ENCODE assay signal across 8 mouse cellular contexts in the genomic region with DNA sequence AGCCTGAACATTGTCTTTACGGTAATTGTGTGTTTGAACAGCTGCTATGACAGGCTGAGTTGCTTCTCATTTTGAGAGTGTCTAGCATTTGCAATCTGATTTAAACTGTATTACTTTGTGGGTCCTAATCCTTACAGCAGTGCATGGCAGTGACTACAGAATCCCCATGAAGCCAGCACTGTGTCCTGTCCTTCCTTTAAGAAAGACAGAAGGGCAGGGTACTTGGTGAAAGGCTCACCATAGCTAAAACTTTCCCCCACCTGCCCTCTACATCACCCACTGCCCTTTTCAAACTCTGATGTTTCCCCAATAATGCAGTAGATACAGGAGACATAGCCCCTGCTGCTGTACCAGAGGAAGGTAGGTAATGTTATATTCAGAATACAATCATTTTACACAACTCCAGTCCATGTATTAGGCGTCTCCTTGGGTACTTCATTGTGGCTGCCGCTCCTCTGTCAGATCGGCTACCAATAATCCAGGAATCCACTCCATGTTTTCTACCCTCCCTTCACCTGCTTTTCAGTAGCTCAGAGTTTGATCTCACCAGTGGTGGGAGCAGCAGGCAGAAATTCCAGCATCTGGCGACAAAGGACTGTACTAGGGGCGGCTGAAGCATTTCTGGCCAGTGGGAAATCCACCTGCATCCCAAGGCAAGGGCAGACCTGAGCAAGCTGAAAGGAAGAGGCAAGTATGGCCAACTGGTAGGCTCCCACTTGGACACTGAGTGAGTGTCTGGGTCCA.
DNase-seq lines count a peak whose midpoint lies in the region; ATAC-seq and TF ChIP-seq lines count a peak whose summit lies in the region.

No protein-coding gene starts in this region.

- DNase-seq in adrenal gland, adult 2 months, result peak; percentile 29
- no peak for DNase-seq in adrenal gland, adult 18-20 months (ENCODE audit: low spot score in 2 of 2)
- peak; percentile 91 for DNase-seq in ES-E14 (ENCODE audit: low read depth, low spot score)
- peak; percentile 60 for DNase-seq in neural tube, embryonic 10.5 days (ENCODE audit: extremely low spot score, low spot score)
- peak; percentile 4 to 8 for DNase-seq in thymus, postnatal 36 days

- H3K27me3 ChIP-seq in forebrain, embryonic 12.5 days, result no peaks in the 10 kb centered on the region
- no peaks in the 10 kb centered on the region for H3K27me3 ChIP-seq in intestine, postnatal 0 days (replicated peaks; ENCODE audit: control insufficient read depth, insufficient read depth, low read length)
- no peaks in the 10 kb centered on the region for H3K27me3 ChIP-seq in limb, embryonic 13.5 days

- no peak overlapping the region for H3K9ac ChIP-seq in ES-E14 (ENCODE audit: insufficient read depth, low read depth, low read length, poor library complexity, severe bottlenecking)
- peak overlapping the region; percentile 65 for H3K9ac ChIP-seq in forebrain, embryonic 12.5 days
- no peak overlapping the region for H3K9ac ChIP-seq in intestine, postnatal 0 days (ENCODE audit: low read depth, low read length)
- H3K9ac ChIP-seq in limb, embryonic 13.5 days, result no peak overlapping the region

- WGBS in forebrain, embryonic 12.5 days, result 15% methylated on average over 6 of the region's 6 CpGs
- 16% methylated on average over 6 of the region's 6 CpGs for WGBS in intestine, postnatal 0 days
- WGBS in limb, embryonic 13.5 days, result 14% methylated on average over 6 of the region's 6 CpGs

- H3K36me3 ChIP-seq in ES-E14 (ENCODE audit: control insufficient read depth, insufficient read depth, low read length, poor library complexity, severe bottlenecking), result no peaks in the 10 kb centered on the region
- H3K36me3 ChIP-seq in forebrain, embryonic 12.5 days (replicated peaks), result peaks cover 9% of the 10 kb centered on the region; the same call in 1 of the 2 replicates
- no peaks in the 10 kb centered on the region for H3K36me3 ChIP-seq in intestine, postnatal 0 days (ENCODE audit: control insufficient read depth, insufficient read depth)
- no peaks in the 10 kb centered on the region for H3K36me3 ChIP-seq in limb, embryonic 13.5 days

- no peak for TF ChIP-seq CTCF in intestine, postnatal 0 days (IDR thresholded peaks at IDR 0.05; ENCODE audit: low read depth)

- H3K4me3 ChIP-seq in ES-E14 (ENCODE audit: insufficient read depth in 1 of 2, low read depth in 1 of 2, low read length in 2 of 2, poor library complexity in 1 of 2, severe bottlenecking in 1 of 2), result no peak overlapping the region
- peak overlapping the region; percentile 54 for H3K4me3 ChIP-seq in forebrain, embryonic 12.5 days (replicated peaks)
- H3K4me3 ChIP-seq in intestine, postnatal 0 days (ENCODE audit: low read depth, low read length), result no peak overlapping the region
- H3K4me3 ChIP-seq in limb, embryonic 13.5 days, result peak overlapping the region; percentile 29

- peak overlapping the region; percentile 67 for H3K4me2 ChIP-seq in forebrain, embryonic 12.5 days
- peak overlapping the region; percentile 18; the same call in 1 of the 2 replicates for H3K4me2 ChIP-seq in intestine, postnatal 0 days (replicated peaks; ENCODE audit: low read depth)
- peak overlapping the region; percentile 50 for H3K4me2 ChIP-seq in limb, embryonic 13.5 days (replicated peaks)

- ATAC-seq in forebrain, embryonic 12.5 days (ENCODE audit: low FRiP score), result peak; percentile 86
- ATAC-seq in intestine, postnatal 0 days, result peak; percentile 70; the same call in 1 of the 2 replicates
- ATAC-seq in limb, embryonic 13.5 days (ENCODE audit: low FRiP score, low read depth), result peak; percentile 82

- peaks cover 0 to 5% of the 10 kb centered on the region in 2 experiments; a peak in 1 of 4 replicates for H3K4me1 ChIP-seq in ES-E14 (ENCODE audit: control insufficient read depth in 2 of 2, insufficient read depth in 2 of 2, low read length in 2 of 2, poor library complexity in 1 of 2)
- peaks cover 52% of the 10 kb centered on the region for H3K4me1 ChIP-seq in forebrain, embryonic 12.5 days
- no peaks in the 10 kb centered on the region for H3K4me1 ChIP-seq in intestine, postnatal 0 days (replicated peaks; ENCODE audit: control insufficient read depth, insufficient read depth, low read length)
- peaks cover 29% of the 10 kb centered on the region for H3K4me1 ChIP-seq in limb, embryonic 13.5 days

- H3K9me3 ChIP-seq in ES-E14 (ENCODE audit: control insufficient read depth, insufficient read depth, low read depth, low read length), result no peaks in the 10 kb centered on the region
- no peaks in the 10 kb centered on the region for H3K9me3 ChIP-seq in forebrain, embryonic 12.5 days
- H3K9me3 ChIP-seq in intestine, postnatal 0 days (ENCODE audit: control insufficient read depth), result no peaks in the 10 kb centered on the region
- no peaks in the 10 kb centered on the region for H3K9me3 ChIP-seq in limb, embryonic 13.5 days

- in situ Hi-C loops in ES-E14 (cut with MboI; ENCODE audit: low sequenced_read_pairs in 2 of 2, unreplicated experiment in 2 of 2), result no loop called here

- no peak overlapping the region for H3K27ac ChIP-seq in ES-E14 (ENCODE audit: insufficient read depth, low read depth, low read length, poor library complexity, severe bottlenecking)
- H3K27ac ChIP-seq in forebrain, embryonic 12.5 days, result peak overlapping the region; percentile 92
- no peak overlapping the region for H3K27ac ChIP-seq in intestine, postnatal 0 days (ENCODE audit: low read depth, low read length)
- H3K27ac ChIP-seq in limb, embryonic 13.5 days, result no peak overlapping the region

TF ChIP-seq in ES-E14, 5 proteins besides CTCF, POLR2A, EP300 and RAD21:
- TF ChIP-seq MAFK (IDR thresholded peaks at IDR 0.05; ENCODE audit: insufficient read depth, low read depth, low read length) (0 out of 2 replicates have a peak, but pooled peaks have one; percentile 40), ZNF384 (IDR thresholded peaks at IDR 0.05; ENCODE audit: low read depth, low read length) (no peak), CHD2 (IDR thresholded peaks at IDR 0.05; ENCODE audit: low read depth, low read length) (peak; percentile 68), ZC3H11A (IDR thresholded peaks at IDR 0.05; ENCODE audit: borderline replicate concordance, low read depth, low read length) (0 out of 2 replicates have a peak, but pooled peaks have one; percentile 2), HCFC1 (IDR thresholded peaks at IDR 0.05; ENCODE audit: borderline replicate concordance, insufficient read depth, low read length) (peak; percentile 68; the same call in 1 of the 2 replicates)

Comparison
In these comparisons a context has a peak if more than half of its experiments do, and no peak if none do; other contexts are left out.
1. DNase-seq: peak in adrenal gland, adult 2 months (single experiment), ES-E14 (single experiment), neural tube, embryonic 10.5 days (single experiment) and thymus, postnatal 36 days (2 of 2); none in adrenal gland, adult 18-20 months (0 of 2).
2. H3K4me3 ChIP-seq: peak in forebrain, embryonic 12.5 days (single experiment) and limb, embryonic 13.5 days (single experiment); none in ES-E14 (0 of 2) and intestine, postnatal 0 days (single experiment).
3. Peak in every context shown above with its lines, with median percentiles within 50 percentile points of each other: ATAC-seq and H3K4me2 ChIP-seq.